Mouse (Mus musculus) B cell, adult 67 days (primary cell): ENCODE data around the gene Tmem255a. TPM values are rescaled to one million over a fixed set of nuclear protein-coding genes. Genes with fewer than 3 reads are reported as not detected.

Source experiments
- total RNA-seq, 2 experiments: library from RNA; stranded (reverse); gene quantifications; 4 replicates each; pipeline ENCODE4 v1.2.4; 2023

Tmem255a gene
- total RNA-seq, result under 1 TPM; 0.27 to 0.32 TPM

GRCm38 (mm10) chrX:38251851-38252571 is at the start of gene Tmem255a:
TSS of gene Tmem255a (minus strand) at chrX:38252439.

GRCm38 (mm10) chrX:38189552-38190457 is 62.4 kb downstream of the Tmem255a start, which contains the start of gene Zbtb33:
TSS of gene Zbtb33 (plus strand) at chrX:38189793.

Other genes with a start within 250 kb of the Tmem255a start
- gene Btg1-ps1, start 233.6 kb downstream of the Tmem255a start, total RNA-seq, result not detected
- gene Btg1-ps2, start 209.3 kb downstream of the Tmem255a start, total RNA-seq, result not detected
- not detected for gene Rhox10, start 186.0 kb downstream of the Tmem255a start, total RNA-seq
- gene Rhox11, start 167.3 kb downstream of the Tmem255a start, total RNA-seq, result not detected
- not detected for gene Rhox12, start 141.5 kb downstream of the Tmem255a start, total RNA-seq
- not detected for gene Rhox13, start 131.2 kb downstream of the Tmem255a start, total RNA-seq
- gene Zbtb33, start 62.6 kb downstream of the Tmem255a start, total RNA-seq, result 10 to 100 TPM; 34.8 to 39.0 TPM
- not detected for gene Atp1b4, start 63.7 kb upstream of the Tmem255a start, total RNA-seq
- gene Lamp2, start 204.0 kb upstream of the Tmem255a start, total RNA-seq, result 10 to 100 TPM; 70.9 to 71.2 TPM